Mouse (Mus musculus) liver, adult 2 months (tissue): ENCODE data around the gene Kalrn. TPM values are rescaled to one million over a fixed set of nuclear protein-coding genes. Genes with fewer than 3 reads are reported as not detected.

Experiments used
- DNase-seq: peaks from one replicate; pipeline ENCODE4 v3.0.0-alpha.2; 2011; ENCODE audit warnings: low read depth, low spot score; ENCODE audit errors: extremely low read depth
- H3K27ac ChIP-seq: fragments of 200-500 bp; replicated peaks from 2 replicates; pipeline ENCODE4 v1.5.1; 2012; ENCODE audit warnings: low read depth, mild to moderate bottlenecking, control low read depth, inconsistent platforms, low read length; ENCODE audit not compliant: insufficient read depth
- H3K27me3 ChIP-seq: fragments of 200-500 bp; 2 replicates; pipeline ENCODE4 v1.6.1; 2012; ENCODE audit warnings: mild to moderate bottlenecking, moderate library complexity, low read length, inconsistent platforms; ENCODE audit not compliant: control insufficient read depth, insufficient read depth
- H3K36me3 ChIP-seq: fragments of 200-500 bp; 2 replicates; pipeline ENCODE4 v1.6.1; 2012; ENCODE audit warnings: low read length, inconsistent platforms; ENCODE audit not compliant: control insufficient read depth, insufficient read depth
- H3K4me1 ChIP-seq: fragments of 200-500 bp; 2 replicates; pipeline ENCODE4 v1.6.1; 2011; ENCODE audit warnings: low read length; ENCODE audit not compliant: control insufficient read depth, insufficient read depth
- H3K4me3 ChIP-seq: fragments of 200-500 bp; 2 replicates; pipeline ENCODE4 v1.5.1; 2011; ENCODE audit warnings: low read depth, mild to moderate bottlenecking, control low read depth, low read length, moderate library complexity; ENCODE audit not compliant: insufficient read depth
- H3K79me2 ChIP-seq: fragments of 200-500 bp; 2 replicates; pipeline ENCODE4 v1.6.1; 2012; ENCODE audit warnings: inconsistent platforms, mild to moderate bottlenecking, low read length, moderate library complexity; ENCODE audit not compliant: control insufficient read depth, insufficient read depth
- H3K9ac ChIP-seq: fragments of 200-500 bp; 2 replicates; pipeline ENCODE4 v1.6.1; 2012; ENCODE audit warnings: low read depth, mild to moderate bottlenecking, control low read depth, inconsistent platforms, low read length
- CTCF ChIP-seq: fragments of 200-500 bp; IDR thresholded peaks from 2 replicates; pipeline ENCODE4 v1.5.1; 2011; ENCODE audit warnings: low read depth, low read length, control low read depth
- POLR2A ChIP-seq: fragments of 200-500 bp; IDR thresholded peaks from 2 replicates; pipeline ENCODE4 v1.6.1; 2011; ENCODE audit warnings: low read length, control low read depth; ENCODE audit not compliant: insufficient read depth; ENCODE audit errors: extremely low read depth
- WGBS: fragments of 180-500 bp; shearing (Covaris S2); methylation state at CpG from one replicate; pipeline ENCODE4 v1.1.7; 2018; 5-methylcytosine and 5-hydroxymethylcytosine counted together
- polyA plus RNA-seq: library from polyadenylated mRNA; depleted of rRNA; stranded (reverse); fragments of >200 nt; gene quantifications from 2 replicates; pipeline ENCODE4 v1.2.3, GENCODE M21; 2012
- total RNA-seq: library from RNA; depleted of rRNA; stranded (reverse); fragments of >200 nt; gene quantifications from 2 replicates; pipeline ENCODE4 v1.2.3, GENCODE M21; 2014

Gene Kalrn
- total and polyA plus RNA-seq, 2 experiments: 14.0 to 34.8 TPM

DNA sequence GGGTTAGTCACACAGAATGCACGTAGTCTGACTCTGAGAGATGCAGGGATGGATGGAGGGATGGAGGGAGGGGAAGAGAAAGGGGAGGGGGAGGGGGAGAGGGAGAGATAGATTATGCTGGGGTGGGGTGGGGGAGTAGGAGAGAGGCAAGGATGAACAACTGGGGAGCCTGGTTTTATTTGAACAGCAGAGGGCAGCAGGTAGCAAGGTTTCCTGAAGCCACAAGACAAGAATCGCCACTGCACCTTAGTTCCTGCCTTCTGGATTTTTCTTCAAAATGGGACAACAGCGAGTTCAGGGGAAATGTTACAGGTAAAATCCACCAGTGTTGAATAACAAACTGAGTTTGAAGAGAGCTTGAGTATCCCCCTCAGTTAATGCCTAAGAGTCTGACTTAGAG, 573.9 kb downstream of the Kalrn start:
- no peak overlapping the region for H3K9ac ChIP-seq
- no peak overlapping the region for H3K4me3 ChIP-seq
- WGBS: 23% methylated on average over 3 of the region's 3 CpGs
- H3K27ac ChIP-seq: no peak overlapping the region
- H3K4me1 ChIP-seq: no peaks in the 10 kb centered on the region
- no peaks in the 10 kb centered on the region for H3K79me2 ChIP-seq
- no peaks in the 10 kb centered on the region for H3K27me3 ChIP-seq
- DNase-seq: peak; percentile 44
- no peak for TF ChIP-seq POLR2A
- peak; percentile 62 for TF ChIP-seq CTCF
- no peaks in the 10 kb centered on the region for H3K36me3 ChIP-seq

DNA sequence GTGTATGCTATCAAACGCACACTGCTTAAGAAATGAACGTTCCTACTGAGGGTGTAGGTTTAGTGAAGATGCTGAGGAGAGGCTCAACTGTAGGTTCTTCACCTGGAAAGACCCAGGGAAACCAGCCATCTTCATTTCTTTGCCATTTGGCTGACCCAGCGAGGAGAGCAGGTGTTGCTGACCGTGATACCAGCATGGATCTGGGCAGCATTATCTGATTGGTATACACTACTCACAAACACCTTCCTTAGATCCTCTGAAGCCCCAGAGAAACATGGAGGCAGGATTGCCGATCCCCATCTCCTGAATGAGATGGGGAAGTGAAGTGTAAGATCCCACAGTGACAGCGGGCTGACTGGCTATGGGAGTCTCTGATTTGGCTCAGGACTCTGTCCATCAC, 575.3 kb downstream of the Kalrn start:
- 90% methylated on average over 6 of the region's 6 CpGs for WGBS
- H3K79me2 ChIP-seq: no peaks in the 10 kb centered on the region
- no peak overlapping the region for H3K27ac ChIP-seq
- no peaks in the 10 kb centered on the region for H3K4me1 ChIP-seq
- H3K36me3 ChIP-seq: no peaks in the 10 kb centered on the region
- DNase-seq: no peak
- TF ChIP-seq CTCF (no peak), POLR2A (no peak)
- no peak overlapping the region for H3K4me3 ChIP-seq
- H3K9ac ChIP-seq: no peak overlapping the region
- H3K27me3 ChIP-seq: no peaks in the 10 kb centered on the region

DNA sequence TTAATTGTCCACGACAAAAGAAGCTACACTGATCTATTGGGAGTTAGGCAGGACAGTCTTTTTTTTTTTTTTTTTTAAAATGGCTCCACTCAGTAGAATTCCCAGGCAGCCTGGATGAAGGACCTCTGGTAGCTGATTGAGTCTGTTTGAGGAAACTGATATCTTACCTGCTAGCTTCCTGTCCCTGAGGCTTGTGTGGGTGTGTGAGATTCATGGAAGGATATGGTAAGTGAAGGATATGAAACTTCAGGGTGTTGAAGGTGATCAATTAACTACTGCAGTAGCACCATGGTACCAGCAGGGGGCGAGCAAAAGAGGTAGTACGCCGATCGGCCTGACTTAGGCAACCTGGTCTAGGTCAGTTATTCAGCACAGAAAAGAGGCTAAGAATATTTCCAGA, 577.3 kb downstream of the Kalrn start:
- Histone ChIP-seq H3K4me1 (no peaks in the 10 kb centered on the region), H3K79me2 (no peaks in the 10 kb centered on the region), H3K9ac (no peak overlapping the region), H3K27ac (no peak overlapping the region), H3K4me3 (no peak overlapping the region), H3K36me3 (no peaks in the 10 kb centered on the region), H3K27me3 (no peaks in the 10 kb centered on the region)
- TF ChIP-seq POLR2A (no peak), CTCF (peak; percentile 89)
- DNase-seq: peak; percentile 58
- WGBS: 0% methylated on average over 5 of the region's 5 CpGs

DNA sequence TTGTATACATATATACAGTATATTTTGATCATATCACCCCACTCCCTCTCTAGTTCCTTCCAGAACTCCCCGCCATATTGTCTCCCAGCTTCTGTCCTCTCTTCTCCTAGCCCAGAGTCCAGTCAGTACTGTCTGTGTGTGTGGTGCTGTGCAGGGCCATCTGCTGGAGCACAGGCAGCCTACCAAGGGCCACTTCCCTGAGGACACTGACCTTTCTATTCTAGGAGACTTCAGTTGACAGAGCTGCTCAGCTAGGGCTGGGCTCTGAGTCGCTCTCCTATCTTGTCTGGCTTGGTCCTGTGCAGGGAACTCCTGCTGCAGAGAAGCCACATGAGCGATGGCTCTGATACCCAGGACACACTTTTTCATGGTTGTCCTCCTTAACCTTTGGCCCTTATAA, 577.8 kb downstream of the Kalrn start:
- H3K4me3 ChIP-seq: no peak overlapping the region
- H3K79me2 ChIP-seq: no peaks in the 10 kb centered on the region
- H3K27me3 ChIP-seq: no peaks in the 10 kb centered on the region
- WGBS: 73% methylated on average over 3 of the region's 3 CpGs
- H3K4me1 ChIP-seq: no peaks in the 10 kb centered on the region
- DNase-seq: peak; percentile 38
- H3K36me3 ChIP-seq: no peaks in the 10 kb centered on the region
- TF ChIP-seq POLR2A: no peak
- TF ChIP-seq CTCF: no peak
- no peak overlapping the region for H3K9ac ChIP-seq
- H3K27ac ChIP-seq: no peak overlapping the region

DNA sequence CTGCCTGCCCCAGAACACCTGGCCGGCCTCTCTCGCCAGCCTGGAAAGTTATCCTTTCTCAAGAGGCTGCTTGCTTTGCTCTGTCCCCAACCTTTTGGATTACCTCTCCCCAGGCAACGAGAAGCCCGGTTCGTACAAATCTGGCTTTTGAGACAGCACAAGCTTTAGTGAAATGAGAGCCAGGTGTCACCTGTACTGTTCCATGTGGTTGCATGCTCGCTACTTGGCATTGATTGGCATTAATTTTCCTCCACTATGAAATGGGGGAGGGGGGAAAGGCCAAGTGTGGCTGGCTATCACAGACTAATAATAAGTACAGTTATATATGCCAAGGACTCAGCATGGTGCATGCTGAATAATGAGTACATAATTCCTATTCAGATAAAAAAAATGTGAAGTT, 579.0 kb downstream of the Kalrn start:
- 94% methylated on average over 6 of the region's 6 CpGs for WGBS
- H3K4me1 ChIP-seq: no peaks in the 10 kb centered on the region
- no peak for DNase-seq
- TF ChIP-seq CTCF (no peak), POLR2A (no peak)
- no peak overlapping the region for H3K27ac ChIP-seq
- no peaks in the 10 kb centered on the region for H3K27me3 ChIP-seq
- H3K36me3 ChIP-seq: no peaks in the 10 kb centered on the region
- no peak overlapping the region for H3K9ac ChIP-seq
- no peak overlapping the region for H3K4me3 ChIP-seq
- H3K79me2 ChIP-seq: no peaks in the 10 kb centered on the region

DNA sequence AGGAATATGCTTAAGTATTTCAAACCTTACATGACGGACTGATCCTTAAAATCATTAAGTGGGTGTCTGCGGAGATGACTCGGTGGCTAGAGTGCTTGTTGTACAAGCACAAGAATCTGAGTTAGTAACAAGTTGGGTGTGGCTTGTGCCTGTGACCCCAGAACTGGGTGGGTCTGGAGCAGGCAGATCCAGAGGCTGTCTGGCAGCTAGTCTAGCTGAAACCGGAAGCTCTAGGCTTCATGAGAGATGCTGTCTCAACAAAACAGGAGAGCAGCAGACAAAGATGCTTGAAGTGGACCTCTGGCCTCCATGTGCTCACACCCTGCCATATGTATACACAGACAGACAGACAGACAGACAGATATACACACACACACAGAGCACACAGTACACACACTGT, 582.6 kb downstream of the Kalrn start:
- Histone ChIP-seq H3K4me1 (no peaks in the 10 kb centered on the region), H3K9ac (no peak overlapping the region), H3K36me3 (no peaks in the 10 kb centered on the region), H3K4me3 (no peak overlapping the region), H3K79me2 (no peaks in the 10 kb centered on the region), H3K27me3 (no peaks in the 10 kb centered on the region), H3K27ac (no peak overlapping the region)
- 84% methylated on average over 4 of the region's 4 CpGs for WGBS
- no peak for DNase-seq
- TF ChIP-seq POLR2A: no peak
- TF ChIP-seq CTCF: no peak
